Mouse (Mus musculus) brown adipose tissue, adult 24 weeks (tissue): Measurements from ENCODE around the gene Stat4. TPM values are rescaled to one million over a fixed set of nuclear protein-coding genes. Genes with fewer than 3 reads are reported as not detected.

Experiments
- H3K27ac ChIP-seq: fragments of 200-500 bp; replicated peaks from 2 replicates; pipeline ENCODE4 v1.5.1; 2012; ENCODE audit warnings: low read depth, mild to moderate bottlenecking, low read length
- H3K4me1 ChIP-seq: fragments of 200-500 bp; 2 replicates; pipeline ENCODE4 v1.6.1; 2012; ENCODE audit warnings: low read length, mixed read lengths; ENCODE audit not compliant: control insufficient read depth, insufficient read depth, insufficient read length
- H3K4me3 ChIP-seq: fragments of 200-500 bp; 2 replicates; pipeline ENCODE4 v1.5.1; 2012; ENCODE audit warnings: low read depth, mild to moderate bottlenecking, low read length, moderate library complexity; ENCODE audit not compliant: insufficient read depth
- polyA plus RNA-seq: library from polyadenylated mRNA; stranded (reverse); fragments of >200 nt; gene quantifications from 2 replicates; pipeline ENCODE4 v1.2.4, GENCODE M21; 2012; ENCODE audit not compliant: missing spikeins, insufficient read depth, insufficient read length

Stat4 gene
- polyA plus RNA-seq, 1 experiment, result 0.52 TPM

- H3K27ac ChIP-seq, result no peak overlapping the region
- no peak overlapping the region for H3K4me3 ChIP-seq
- H3K4me1 ChIP-seq, result no peaks in the 10 kb centered on the region
Observed at GRCm38 (mm10) chr1:52049827-52050226, 62.9 kb downstream of the Stat4 start.

- Histone ChIP-seq H3K27ac (no peak overlapping the region), H3K4me1 (no peaks in the 10 kb centered on the region), H3K4me3 (no peak overlapping the region)
Observed at GRCm38 (mm10) chr1:52051542-52051941, 64.6 kb downstream of the Stat4 start.

DNA sequence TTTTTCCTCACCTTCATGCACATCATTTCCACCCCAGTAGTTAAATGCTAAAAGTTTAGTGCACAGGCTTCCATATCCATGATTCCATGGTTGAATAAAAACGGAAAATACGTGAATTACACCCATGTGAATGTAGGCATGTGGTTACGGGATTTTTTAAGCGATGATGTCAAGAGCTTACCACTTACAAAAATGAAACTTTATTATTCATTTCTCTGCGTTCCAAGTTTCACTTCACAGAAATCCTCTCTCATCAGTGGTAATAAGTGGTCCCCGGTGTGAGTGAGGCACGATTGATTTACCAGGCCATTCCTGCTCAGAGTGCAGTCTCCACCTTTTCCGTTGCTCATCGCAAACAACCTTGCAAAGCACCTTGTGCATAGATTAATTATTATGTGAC, 66.0 kb downstream of the Stat4 start:
- no peak overlapping the region for H3K4me3 ChIP-seq
- H3K4me1 ChIP-seq, result no peaks in the 10 kb centered on the region

GRCm38 (mm10) chr1:52055947-52056346, 69.0 kb downstream of the Stat4 start:
- no peaks in the 10 kb centered on the region for H3K4me1 ChIP-seq
- H3K4me3 ChIP-seq, result no peak overlapping the region
- no peak overlapping the region for H3K27ac ChIP-seq

More for the DNA sequence above, 66.0 kb downstream of the Stat4 start:
- no peak overlapping the region for H3K27ac ChIP-seq

- H3K4me3 ChIP-seq, result no peak overlapping the region
- H3K27ac ChIP-seq, result no peak overlapping the region
- H3K4me1 ChIP-seq, result no peaks in the 10 kb centered on the region
Observed at GRCm38 (mm10) chr1:52057153-52057552, 70.2 kb downstream of the Stat4 start.

DNA sequence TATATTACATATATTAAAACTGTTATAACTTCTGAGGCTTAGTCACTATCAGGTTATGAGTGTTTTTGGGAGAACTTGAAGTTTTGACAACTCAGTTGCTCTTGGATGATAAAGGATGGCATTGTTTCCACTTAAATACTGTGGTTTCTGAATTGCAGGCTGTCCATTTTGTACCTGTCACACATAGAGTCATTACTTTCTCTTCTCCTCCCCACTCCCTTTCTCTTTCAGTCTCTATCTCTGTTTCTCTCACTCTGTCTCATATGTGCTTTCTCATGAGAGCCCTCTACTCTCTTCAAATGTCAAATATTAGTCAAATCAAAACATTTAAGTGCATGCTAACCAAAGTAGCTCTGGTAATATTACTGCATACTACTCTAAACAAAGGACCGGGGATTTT, 79.3 kb downstream of the Stat4 start:
- Histone ChIP-seq H3K4me1 (no peaks in the 10 kb centered on the region), H3K4me3 (no peak overlapping the region), H3K27ac (no peak overlapping the region)

- H3K4me1 ChIP-seq, result no peaks in the 10 kb centered on the region
- no peak overlapping the region for H3K4me3 ChIP-seq
- H3K27ac ChIP-seq, result no peak overlapping the region
Observed at GRCm38 (mm10) chr1:52066694-52067093, 79.7 kb downstream of the Stat4 start.

DNA sequence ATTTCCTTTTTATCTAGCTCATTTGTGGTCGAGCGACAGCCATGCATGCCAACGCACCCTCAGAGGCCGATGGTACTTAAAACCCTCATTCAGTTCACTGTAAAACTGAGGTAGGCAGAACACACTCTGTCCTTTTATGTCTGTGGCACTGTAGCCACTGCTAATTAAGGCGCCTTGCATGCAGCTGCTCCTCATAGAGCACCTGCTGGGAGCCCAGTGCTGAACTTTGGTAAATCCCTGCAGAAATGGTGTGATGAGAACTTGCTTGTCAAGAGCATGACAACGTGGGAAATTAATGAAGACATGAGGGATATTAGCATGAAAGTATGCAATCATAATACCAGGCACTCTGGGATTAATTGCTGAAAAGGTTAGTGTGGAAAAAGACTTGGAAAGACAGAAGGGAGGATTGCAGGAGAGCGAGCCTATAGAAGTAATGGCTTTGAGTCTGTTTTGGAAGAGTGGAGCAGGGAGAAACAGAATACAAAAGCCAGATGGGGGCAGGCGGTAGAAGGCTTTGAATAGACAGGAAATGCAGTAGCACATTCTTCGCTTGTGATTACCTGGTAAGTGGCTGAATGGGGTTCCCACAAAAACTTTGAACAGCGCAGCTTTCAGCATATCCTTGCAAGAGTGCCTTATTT, 92.9 kb downstream of the Stat4 start:
- H3K4me1 ChIP-seq, result no peaks in the 10 kb centered on the region
- H3K4me3 ChIP-seq, result no peak overlapping the region
- no peak overlapping the region for H3K27ac ChIP-seq

DNA sequence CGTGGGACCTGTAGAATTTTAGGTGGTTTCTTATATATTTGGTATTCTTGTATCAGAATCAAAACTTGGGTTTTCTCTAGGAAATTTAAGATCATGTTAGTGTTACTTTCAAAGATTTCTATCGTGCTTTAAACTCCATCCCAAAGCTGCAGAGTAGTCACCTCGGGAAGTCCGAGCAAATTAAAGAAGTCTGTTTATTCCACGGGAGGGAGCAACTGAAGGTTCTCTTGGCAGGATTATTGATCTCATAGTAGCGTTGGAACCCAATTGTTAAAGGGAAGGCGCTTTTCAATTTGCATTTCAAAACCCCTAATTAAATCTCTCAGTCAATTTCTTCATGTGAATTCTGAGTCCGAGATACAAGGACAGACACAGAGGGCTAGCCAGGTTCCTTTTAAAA, 93.4 kb downstream of the Stat4 start:
- no peak overlapping the region for H3K27ac ChIP-seq
- no peaks in the 10 kb centered on the region for H3K4me1 ChIP-seq
- no peak overlapping the region for H3K4me3 ChIP-seq

DNA sequence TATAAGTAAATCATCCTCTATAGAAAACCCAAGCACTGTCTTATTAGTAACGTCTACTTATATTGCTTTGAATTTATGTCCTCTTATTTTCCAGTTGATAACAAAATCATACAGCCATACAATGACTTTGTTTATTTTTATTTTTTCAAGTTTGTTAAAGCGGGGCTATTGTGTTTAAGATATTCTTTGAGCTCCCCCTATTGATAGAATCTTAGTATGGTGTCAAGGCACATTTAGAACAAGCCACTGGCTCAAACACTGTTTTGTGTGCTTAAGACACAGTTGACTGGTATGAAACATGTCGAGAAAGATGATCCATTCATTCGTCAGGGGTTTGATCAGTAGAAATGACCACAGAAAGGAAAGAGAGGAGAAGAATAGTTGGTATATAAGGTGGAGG, 99.3 kb downstream of the Stat4 start:
- Histone ChIP-seq H3K4me1 (no peaks in the 10 kb centered on the region), H3K27ac (no peak overlapping the region), H3K4me3 (no peak overlapping the region)

DNA sequence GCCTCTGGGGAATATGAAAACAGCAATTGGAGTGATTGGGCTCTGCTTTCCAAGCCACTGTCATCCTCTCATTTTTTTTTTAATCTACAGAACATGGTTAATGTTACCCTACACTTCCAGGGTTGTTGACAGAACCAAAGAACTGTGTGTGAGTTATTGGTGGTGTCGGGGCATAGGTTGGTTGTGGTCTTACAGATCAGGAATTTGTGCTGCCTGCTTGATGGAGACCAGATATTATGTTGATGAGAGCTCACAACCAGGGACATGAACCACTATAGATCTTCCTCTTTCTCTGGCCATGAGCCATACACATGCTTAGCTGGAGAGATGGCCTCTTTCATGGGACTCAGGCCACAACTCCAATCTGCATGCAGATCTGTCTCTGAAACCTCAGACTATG, 100.2 kb downstream of the Stat4 start:
- no peaks in the 10 kb centered on the region for H3K4me1 ChIP-seq
- no peak overlapping the region for H3K4me3 ChIP-seq
- H3K27ac ChIP-seq, result no peak overlapping the region

DNA sequence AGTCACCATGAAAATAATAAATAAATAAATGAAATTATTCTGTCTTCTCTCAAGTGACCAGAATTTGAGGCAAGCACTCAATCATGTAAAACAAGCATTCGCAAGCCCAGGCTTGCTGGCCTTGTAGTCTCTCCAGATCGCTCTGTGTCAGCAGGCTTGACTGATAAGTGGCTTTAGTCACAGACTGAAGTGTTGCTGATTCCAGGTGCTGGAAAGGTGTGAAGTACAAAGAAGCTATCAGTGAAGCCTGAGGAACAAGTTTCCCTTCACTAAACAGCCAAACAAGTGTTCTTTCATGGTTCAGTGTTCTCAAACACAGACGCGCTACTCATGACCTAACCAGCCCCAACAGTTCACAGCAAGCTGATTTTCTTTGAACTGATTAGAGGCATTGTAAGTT, 101.7 kb downstream of the Stat4 start:
- H3K4me3 ChIP-seq, result no peak overlapping the region
- H3K4me1 ChIP-seq, result no peaks in the 10 kb centered on the region
- H3K27ac ChIP-seq, result no peak overlapping the region

- H3K4me1 ChIP-seq, result no peaks in the 10 kb centered on the region
- no peak overlapping the region for H3K4me3 ChIP-seq
- H3K27ac ChIP-seq, result no peak overlapping the region
Observed at GRCm38 (mm10) chr1:52098618-52099232, 111.8 kb downstream of the Stat4 start.

DNA sequence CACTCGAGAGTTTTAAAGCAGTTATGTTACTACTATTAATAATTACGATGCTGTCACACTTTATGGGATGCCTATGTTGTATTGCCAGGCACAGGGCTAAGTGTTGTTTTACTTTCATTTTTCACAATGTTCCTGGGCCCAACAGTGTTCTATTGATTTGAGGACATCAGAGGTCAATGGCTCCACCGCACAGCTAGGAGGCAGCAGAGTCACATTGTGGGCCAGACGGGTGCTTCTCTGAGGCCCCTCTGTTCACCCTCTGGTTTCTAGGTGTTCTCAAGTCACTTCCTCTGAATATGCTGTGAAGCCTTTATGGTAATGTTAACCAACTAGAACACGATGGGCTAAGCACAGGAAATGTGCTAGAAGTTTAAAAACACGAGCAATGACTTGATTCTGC, 113.5 kb downstream of the Stat4 start:
- Histone ChIP-seq H3K4me3 (no peak overlapping the region), H3K4me1 (no peaks in the 10 kb centered on the region), H3K27ac (no peak overlapping the region)

DNA sequence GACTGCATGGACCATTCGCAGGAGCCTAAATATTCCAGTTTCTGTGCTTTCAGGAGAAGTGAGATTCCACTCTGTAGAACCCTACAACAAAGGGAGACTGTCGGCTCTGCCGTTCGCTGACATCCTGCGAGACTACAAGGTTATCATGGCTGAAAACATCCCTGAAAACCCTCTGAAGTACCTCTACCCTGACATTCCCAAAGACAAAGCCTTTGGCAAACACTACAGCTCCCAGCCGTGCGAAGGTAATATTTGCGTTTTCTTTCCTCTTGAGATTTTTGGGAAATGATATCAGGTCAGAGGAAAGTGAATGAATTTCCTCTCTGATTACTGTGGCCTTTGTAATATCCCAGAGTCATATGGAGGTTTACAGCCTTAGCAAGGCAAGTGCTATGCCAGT, 115.8 kb downstream of the Stat4 start:
- Histone ChIP-seq H3K27ac (no peak overlapping the region), H3K4me1 (no peaks in the 10 kb centered on the region), H3K4me3 (no peak overlapping the region)

- no peak overlapping the region for H3K4me3 ChIP-seq
- H3K27ac ChIP-seq, result no peak overlapping the region
- H3K4me1 ChIP-seq, result no peaks in the 10 kb centered on the region
Observed at GRCm38 (mm10) chr1:52107206-52107605, 120.3 kb downstream of the Stat4 start.
